Mouse (Mus musculus): ENCODE measurements around the gene Carns1.

DNA sequence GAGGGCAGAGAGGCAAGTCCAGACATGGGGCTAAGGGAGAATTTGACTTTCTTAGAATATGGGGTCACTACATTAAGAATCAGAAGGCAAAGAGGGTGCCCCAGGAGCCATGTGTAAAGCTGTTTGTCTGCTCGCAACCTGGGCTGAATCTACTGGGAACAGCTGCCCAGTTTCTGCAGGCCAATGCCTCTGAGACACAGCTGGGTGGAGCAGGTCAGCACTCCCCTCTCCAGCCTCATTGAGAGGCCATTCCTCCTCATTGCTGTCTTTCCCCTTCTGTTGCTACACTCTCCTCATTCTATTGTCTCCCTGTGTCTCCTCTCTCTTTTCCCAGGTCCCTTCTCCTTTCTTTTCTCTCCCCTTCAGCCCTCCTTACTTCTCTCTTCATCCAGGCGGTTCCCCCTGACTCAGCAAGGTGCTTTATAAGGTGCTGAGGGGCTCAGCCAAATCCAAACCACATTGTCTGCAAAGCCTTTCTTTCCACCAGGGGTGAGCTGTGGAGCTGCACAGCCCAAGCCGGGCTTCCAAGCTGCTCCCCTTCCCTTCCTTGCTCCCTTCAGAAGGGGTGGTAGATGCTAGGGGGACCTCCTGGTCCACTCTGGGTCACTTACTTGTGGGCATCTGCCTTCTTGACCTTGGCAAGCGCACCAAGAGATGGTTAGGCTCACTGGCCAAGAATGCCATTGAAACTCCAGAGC is 36.8 kb upstream of the Carns1 start:
- TF ChIP-seq POLR2A (IDR thresholded peaks at IDR 0.05; ENCODE audit: low read depth, low read length): no peak
- TF ChIP-seq JUND (conservative IDR thresholded peaks at IDR 0.05; ENCODE audit: low read depth, low read length): no peak
- no peak for TF ChIP-seq RAD21 (IDR thresholded peaks at IDR 0.05; ENCODE audit: low read depth, low read length)
- TF ChIP-seq CTCF (conservative IDR thresholded peaks at IDR 0.05 in 1 of 2, IDR thresholded peaks at IDR 0.05 in 1 of 2; ENCODE audit: low read depth in 2 of 2, low read length in 2 of 2): no peak
- no peak for TF ChIP-seq GABPA (IDR thresholded peaks at IDR 0.05; ENCODE audit: insufficient replicate concordance, low read depth, low read length)
- TF ChIP-seq USF1 (IDR thresholded peaks at IDR 0.05; ENCODE audit: low read depth, low read length): no peak
- TF ChIP-seq SMC3 (IDR thresholded peaks at IDR 0.05; ENCODE audit: low read depth, low read length): no peak
- no peak for TF ChIP-seq KAT2A (IDR thresholded peaks at IDR 0.05; ENCODE audit: insufficient replicate concordance, low read length)
- TF ChIP-seq ETS1 (conservative IDR thresholded peaks at IDR 0.05; ENCODE audit: low read depth, low read length): no peak
- TF ChIP-seq HCFC1 (IDR thresholded peaks at IDR 0.05; ENCODE audit: low read depth, low read length): no peak
- TF ChIP-seq EP300 (IDR thresholded peaks at IDR 0.05; ENCODE audit: low read length): no peak
- TF ChIP-seq MXI1 (IDR thresholded peaks at IDR 0.05; ENCODE audit: low read depth, low read length): no peak
